Mouse (Mus musculus): Measurements from ENCODE around the gene Uggt1.

Uggt1 gene

GRCm38 (mm10) chr1:36257276-36257675 lies 12.8 kb upstream of the Uggt1 start:
- no peak for DNase-seq (ENCODE audit: low spot score)

- DNase-seq (ENCODE audit: low spot score): no peak
Measured at GRCm38 (mm10) chr1:36255871-36256640, 11.5 kb upstream of the Uggt1 start.

DNA sequence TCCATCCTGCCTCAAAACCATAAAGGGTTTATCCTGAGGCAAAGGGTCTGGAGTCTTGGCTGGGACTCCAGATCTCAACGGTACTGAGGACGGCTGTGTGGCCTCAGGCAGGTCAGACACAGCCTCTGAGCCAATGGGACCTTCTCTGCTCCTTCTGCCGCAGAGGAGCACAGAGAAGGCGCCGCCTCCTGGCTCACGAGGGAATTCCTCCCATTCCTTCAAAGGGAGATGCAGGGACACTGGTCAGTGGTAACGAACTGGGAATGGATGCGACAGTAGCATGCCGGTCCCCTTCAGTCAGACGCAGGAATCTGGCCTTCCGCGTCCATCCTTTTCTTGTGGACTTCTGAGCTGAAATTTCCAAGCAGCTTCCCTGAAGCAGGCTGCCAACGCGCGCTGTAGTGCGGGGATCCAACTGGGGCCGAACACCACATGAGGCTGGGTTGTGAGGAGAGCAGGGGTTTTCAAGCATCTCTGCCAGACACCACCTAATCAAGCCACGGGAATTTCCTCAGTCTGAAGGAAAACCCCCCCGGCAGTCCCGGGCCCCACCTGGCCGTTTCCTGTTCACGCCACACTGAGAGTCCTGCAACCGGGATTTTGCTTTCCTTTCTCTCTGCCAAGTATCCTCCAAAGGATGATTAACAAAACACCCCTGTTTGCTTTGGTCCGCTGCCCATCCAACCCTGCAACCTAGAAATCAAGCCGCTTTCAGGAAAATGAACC lies 10.3 kb upstream of the Uggt1 start:
- DNase-seq (ENCODE audit: low spot score): no peak

- peak; percentile 89 for DNase-seq (ENCODE audit: low spot score)
Measured at GRCm38 (mm10) chr1:36252791-36253190, 8.3 kb upstream of the Uggt1 start.

- no peak for DNase-seq (ENCODE audit: low spot score)
Measured at GRCm38 (mm10) chr1:36251426-36251825, 6.9 kb upstream of the Uggt1 start.

GRCm38 (mm10) chr1:36246688-36247087 lies 2.2 kb upstream of the Uggt1 start:
- no peak for DNase-seq (ENCODE audit: low spot score)

DNA sequence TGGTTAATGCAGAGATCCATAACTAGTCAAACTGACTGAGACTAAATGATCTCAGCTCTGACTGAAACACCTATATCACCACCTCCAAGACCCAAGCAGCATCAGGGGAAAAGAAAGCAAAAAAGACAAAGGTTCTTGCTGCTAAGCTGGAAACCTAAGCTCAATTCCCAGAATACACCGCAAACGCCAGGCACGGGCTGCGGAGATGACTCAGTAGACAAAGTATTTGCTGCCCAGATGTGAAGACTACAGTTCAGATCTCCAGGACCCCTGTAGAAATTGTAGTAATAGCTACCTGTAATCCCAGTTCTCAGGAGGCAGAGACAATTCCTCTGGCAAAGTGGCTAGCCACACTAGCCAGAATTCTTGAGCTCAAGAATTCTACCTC lies 302 bp upstream of the Uggt1 start:
- peak; percentile 12 for DNase-seq (ENCODE audit: low spot score)

- no peak for DNase-seq (ENCODE audit: low spot score)
Measured at GRCm38 (mm10) chr1:36243447-36244057, 968 bp downstream of the Uggt1 start.

GRCm38 (mm10) chr1:36241903-36242429 lies 2.6 kb downstream of the Uggt1 start:
- DNase-seq (ENCODE audit: low spot score): no peak

- DNase-seq (ENCODE audit: low spot score): no peak
Measured at GRCm38 (mm10) chr1:36240176-36240575, 4.3 kb downstream of the Uggt1 start.

- DNase-seq (ENCODE audit: low spot score): no peak
Measured at GRCm38 (mm10) chr1:36239396-36239795, 5.1 kb downstream of the Uggt1 start.

- no peak for DNase-seq (ENCODE audit: low spot score)
Measured at GRCm38 (mm10) chr1:36235855-36236254, 8.7 kb downstream of the Uggt1 start.

DNA sequence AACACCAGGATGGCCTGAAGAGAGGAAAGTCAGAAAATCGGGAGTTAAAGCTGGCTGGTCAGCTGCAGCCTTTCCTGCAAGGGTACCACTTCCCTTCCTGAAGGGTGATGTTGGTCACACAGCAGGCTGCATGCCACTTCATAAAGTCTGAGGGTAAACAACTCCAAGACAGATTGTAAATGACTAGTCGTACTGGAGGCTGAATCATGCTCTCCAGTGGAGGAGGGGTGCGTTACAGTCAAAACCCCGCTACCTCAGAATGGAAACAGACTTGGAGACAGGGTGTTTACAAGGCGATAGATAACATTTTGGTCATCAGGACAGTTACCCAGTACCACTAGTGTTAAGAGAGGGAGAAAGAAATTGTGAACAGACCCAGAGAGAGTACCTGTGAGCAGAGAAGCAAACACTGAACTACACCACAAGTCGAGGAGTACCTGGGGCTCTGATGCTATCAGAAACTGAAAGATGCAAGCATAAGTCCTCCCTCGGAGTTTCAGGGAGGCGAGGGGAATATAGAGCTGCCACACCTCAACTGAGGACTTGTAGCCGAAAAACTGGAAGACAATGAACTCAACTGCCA lies 9.4 kb downstream of the Uggt1 start:
- no peak for DNase-seq (ENCODE audit: low spot score)

- DNase-seq (ENCODE audit: low spot score): no peak
Measured at GRCm38 (mm10) chr1:36233218-36233617, 11.3 kb downstream of the Uggt1 start.

DNA sequence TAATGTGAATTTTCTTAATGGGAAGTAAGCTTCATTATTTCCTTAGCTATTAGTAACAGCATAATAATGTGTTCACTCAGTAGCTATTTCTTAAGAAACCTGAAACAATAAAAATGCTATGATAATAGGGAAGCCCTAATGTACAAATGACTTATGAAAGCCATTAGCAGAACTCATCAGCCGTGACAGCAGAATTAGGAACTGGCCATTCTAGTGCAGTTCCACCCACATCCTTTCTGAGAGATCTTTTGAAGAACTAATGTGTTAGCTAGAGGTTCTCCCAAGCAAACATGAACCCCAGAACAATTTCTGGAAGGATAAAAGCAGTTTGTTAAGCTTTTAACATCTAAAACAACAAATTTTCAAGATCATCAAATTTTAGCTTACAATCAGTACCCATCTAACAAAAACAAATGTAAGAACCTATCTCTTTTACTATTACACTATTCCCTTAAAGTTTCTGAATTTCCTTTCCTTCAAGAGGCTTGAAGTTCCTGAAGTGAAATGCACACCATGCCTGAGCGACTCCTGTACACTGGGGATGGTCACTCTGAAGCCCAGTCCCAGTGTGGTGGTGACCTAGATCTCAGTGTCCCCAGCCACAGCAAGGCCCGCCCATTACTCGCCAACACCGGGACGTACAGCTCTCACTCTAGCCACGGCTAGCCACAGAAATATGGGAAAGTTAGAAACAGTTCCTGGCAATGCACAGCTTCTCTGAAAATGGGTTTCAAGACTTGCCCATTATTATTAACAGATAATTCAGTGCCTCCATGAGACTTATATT lies 13.4 kb downstream of the Uggt1 start:
- no peak for DNase-seq (ENCODE audit: low spot score)

GRCm38 (mm10) chr1:36228461-36228860 lies 16.1 kb downstream of the Uggt1 start:
- no peak for DNase-seq (ENCODE audit: low spot score)

DNA sequence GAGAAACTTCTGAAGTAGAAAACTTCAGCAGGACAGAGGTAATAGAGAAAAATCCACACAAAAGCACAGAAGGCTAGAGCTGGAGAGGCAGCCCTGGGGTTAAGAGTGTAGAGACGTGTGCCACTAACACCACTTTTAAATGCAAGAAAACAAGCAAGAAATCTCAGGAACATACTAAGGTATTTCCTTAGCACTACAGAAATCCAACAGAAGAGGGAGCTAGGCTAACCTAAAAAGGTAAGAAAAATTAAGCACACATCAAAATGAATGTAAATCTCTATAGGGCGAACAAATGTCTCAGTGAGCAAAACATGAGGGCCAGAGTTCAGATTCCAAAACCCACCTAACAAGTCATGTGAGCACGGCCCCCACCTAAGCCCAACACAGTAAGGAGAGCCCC lies 19.9 kb downstream of the Uggt1 start:
- no peak for DNase-seq (ENCODE audit: low spot score)

DNA sequence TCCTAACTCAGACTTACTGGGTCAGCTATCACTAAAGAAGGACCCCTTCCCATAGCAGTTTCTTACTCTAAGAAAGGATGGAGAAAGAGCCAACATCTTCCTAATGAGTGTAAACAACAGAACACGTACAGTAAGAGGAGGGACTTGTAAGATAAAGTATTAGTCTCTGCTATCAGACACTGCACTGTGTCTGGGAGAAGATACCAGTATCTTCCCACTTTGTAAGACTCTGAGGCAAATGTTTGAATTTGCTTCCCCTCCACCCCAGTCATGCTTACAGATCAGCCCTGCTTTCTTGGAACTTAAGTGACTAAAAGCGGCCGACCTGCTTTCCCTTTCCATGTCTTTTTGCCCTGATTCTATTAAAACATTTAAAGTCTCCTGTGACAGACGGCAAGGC lies 30.2 kb downstream of the Uggt1 start:
- DNase-seq (ENCODE audit: low spot score): no peak

DNA sequence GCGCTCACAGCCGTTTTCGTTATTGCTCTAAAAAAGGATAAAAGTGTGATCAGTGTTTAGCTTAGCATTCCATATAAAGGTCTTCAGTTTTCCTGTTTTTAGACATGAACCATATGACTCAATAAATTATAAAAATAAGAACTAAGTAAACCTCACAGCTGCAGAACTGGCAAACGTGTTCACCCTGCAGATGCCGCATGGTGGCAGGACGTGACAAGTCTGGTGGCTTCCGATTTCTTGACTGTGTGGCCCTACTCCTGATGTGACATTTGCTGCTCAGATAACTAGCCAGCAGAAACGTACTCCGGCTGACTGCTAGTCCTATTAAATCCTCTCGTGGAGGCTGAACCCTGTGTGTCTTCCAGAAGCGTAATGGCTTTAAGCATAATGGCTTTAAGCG lies 42.8 kb downstream of the Uggt1 start:
- DNase-seq (ENCODE audit: low spot score): no peak

DNA sequence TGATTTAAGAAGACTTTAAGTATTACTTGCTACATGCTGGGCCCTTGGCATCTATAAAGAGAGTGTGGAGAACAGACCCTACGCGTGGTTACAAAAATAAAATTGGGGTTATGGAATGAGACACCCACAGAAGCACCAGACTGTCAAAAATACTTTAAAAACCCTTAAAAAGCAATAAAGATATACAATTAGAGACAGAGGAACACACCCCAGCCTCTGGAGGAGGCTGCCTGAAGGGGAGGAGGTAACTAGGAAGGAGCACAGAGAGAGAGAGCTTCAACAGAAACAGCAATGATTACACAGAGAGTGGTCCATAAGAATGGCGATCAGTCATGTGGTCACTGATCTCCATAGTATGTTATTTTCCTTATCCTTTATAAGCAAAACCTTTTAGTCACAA lies 50.0 kb downstream of the Uggt1 start:
- no peak for DNase-seq (ENCODE audit: low spot score)

DNA sequence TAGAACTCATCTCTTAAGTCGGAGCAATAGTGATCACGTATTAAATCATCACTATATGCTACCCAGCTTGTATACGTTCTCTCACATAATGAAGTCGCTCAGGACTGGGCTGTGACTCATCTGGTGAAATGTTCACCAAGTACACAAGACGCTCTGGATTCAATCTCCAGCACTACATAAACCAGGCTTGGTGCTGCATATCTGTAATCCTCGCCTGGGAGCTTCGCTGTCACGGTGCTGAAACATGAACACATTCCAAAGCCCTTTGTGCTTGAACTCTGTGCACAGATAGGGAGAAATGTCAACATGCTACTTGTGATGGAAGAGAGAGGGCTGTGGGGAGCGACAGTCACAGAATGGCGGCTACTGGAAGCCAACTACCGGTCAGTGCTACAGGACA lies 52.6 kb downstream of the Uggt1 start:
- DNase-seq (ENCODE audit: low spot score): no peak

DNA sequence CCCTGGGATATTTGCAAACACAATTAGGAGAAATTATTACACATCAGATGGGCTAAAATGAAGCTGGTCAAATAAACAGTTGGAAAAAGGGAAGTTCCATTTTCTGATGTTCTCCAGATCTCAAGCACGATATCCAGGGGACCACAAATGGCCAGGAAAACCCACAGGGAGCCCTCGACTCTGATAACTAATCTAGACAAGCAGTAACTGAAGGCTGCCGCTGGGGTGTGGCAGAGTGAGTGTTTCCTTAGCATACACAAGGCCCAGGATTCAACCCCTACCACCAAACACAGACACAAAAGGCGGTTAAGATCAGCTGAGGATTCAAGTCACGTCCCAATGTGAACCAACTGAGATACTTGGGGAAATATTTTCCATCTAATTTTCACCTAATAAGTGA lies 64.5 kb downstream of the Uggt1 start:
- DNase-seq (ENCODE audit: low spot score): no peak
